Mouse (Mus musculus) naive thymus-derived CD4-positive, alpha-beta T cell, adult 2 months (primary cell): ENCODE data around the gene Shtn1.

Experiments used
- DNase-seq: peaks from one replicate; pipeline ENCODE4 v3.0.0-alpha.2; 2011; ENCODE audit warnings: low read depth

Gene Shtn1

GRCm38 (mm10) chr19:58968731-58969506 is 107.0 kb downstream of the Shtn1 start:
- DNase-seq = no peak

- DNase-seq = no peak
Observed at GRCm38 (mm10) chr19:58963011-58963410, 112.9 kb downstream of the Shtn1 start.

- DNase-seq = no peak
Observed at GRCm38 (mm10) chr19:58954779-58955178, 121.1 kb downstream of the Shtn1 start.

GRCm38 (mm10) chr19:58952236-58952635 is 123.7 kb downstream of the Shtn1 start:
- DNase-seq = no peak

GRCm38 (mm10) chr19:58951521-58951920 is 124.4 kb downstream of the Shtn1 start:
- no peak for DNase-seq

- no peak for DNase-seq
Observed at GRCm38 (mm10) chr19:58945959-58946358, 129.9 kb downstream of the Shtn1 start.

GRCm38 (mm10) chr19:58942841-58943828 is 132.8 kb downstream of the Shtn1 start, which contains the start of the genes Eno4 and Hspa12a:
TSS of gene Eno4 (plus strand) at chr19:58943425.
TSS of gene Hspa12a (minus strand) at chr19:58943654.
- peak; percentile 95 for DNase-seq

GRCm38 (mm10) chr19:58933062-58933461 is 142.8 kb downstream of the Shtn1 start:
- DNase-seq = no peak

GRCm38 (mm10) chr19:58931081-58931800 is 144.7 kb downstream of the Shtn1 start:
- DNase-seq = no peak
